Mouse (Mus musculus): ENCODE data around the gene Necab2.

- no peak for TF ChIP-seq CTCF (IDR thresholded peaks at IDR 0.05)
- no peak for TF ChIP-seq EP300 (IDR thresholded peaks at IDR 0.05)
These were observed 4.6 kb downstream of the Necab2 start for GRCm38 (mm10) chr8:119451131-119451530.
